Mouse (Mus musculus): ENCODE measurements around the gene Gadl1. TPM values are rescaled to one million over a fixed set of nuclear protein-coding genes. Genes with fewer than 3 reads are reported as not detected.

Gene Gadl1
- polyA plus RNA-seq, 1 experiment from 2014 or later, result 0.37 TPM

DNA sequence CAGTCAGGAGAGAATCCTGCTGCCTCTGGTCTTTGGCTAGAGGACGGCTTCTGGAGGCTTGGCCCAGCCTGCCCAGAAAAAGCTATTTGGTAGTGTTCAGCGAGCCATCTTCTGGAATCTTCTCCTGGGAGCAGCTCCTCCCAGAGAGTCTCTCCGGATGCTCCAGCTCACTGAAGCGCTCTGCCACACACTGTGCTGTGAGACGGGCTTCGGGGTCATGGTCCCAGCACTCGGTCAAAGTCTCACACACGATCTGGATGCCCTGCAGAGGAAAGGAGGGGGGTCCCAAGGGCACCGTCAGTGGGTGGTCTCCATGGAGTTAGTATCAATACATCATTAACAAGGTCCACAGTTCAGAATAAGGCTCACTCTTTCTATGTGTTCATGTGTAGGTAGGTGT, 181.0 kb downstream of the Gadl1 start:
- Histone ChIP-seq H3K4me3 (ENCODE audit: low read depth, low read length) (no peak overlapping the region), H3K9me3 (ENCODE audit: control insufficient read depth, low read length) (no peaks in the 10 kb centered on the region), H3K27me3 (replicated peaks; ENCODE audit: control insufficient read depth, insufficient read depth, low read length) (no peaks in the 10 kb centered on the region), H3K9ac (ENCODE audit: low read depth, low read length) (no peak overlapping the region), H3K4me2 (no peak overlapping the region), H3K4me1 (replicated peaks; ENCODE audit: control insufficient read depth, insufficient read depth, low read length) (no peaks in the 10 kb centered on the region), H3K36me3 (ENCODE audit: control insufficient read depth, insufficient read depth, low read length) (no peaks in the 10 kb centered on the region; the same call in 1 of the 2 replicates), H3K27ac (ENCODE audit: low read depth, low read length) (no peak overlapping the region)
- no peak for DNase-seq (ENCODE audit: low spot score)
- WGBS, result 90% methylated on average over 9 of the region's 9 CpGs
- ATAC-seq (replicated peaks; ENCODE audit: low FRiP score), result no peak

DNA sequence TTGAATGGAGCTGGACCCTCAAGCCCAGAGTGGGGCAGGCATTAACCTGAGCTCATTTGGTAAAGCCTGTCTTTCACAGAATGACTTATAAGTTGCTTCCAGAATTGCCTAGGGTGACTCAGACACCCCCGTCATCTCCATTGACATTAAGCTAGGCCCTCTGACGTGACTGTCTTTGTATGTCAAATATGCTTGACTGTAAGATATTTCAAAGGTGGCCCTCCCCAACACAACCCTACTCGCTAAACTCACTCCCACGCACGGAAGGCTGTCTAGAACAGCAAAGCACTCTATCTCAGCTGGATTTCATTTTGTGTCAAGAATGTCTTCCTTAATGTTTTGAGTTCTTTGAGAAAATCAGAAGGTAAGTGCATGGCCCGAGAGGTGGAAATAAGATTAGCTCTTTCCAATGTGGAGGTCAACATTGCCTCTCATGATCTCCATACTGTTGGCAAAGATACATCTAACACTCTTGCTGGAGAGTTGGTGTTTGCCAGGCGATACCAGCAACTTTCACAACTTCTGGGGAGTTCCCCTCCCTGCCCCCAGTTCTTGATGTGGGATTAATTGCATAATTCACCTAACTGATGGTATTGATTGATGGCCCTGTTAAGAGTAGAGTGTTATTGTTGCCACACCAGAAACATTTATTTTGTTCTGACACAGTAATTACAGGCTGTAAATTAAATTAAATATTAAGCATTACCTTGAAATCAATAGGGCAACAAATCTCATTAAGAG, 182.0 kb downstream of the Gadl1 start:
- Histone ChIP-seq H3K27ac (ENCODE audit: low read depth, low read length) (no peak overlapping the region), H3K36me3 (ENCODE audit: control insufficient read depth, insufficient read depth, low read length) (no peaks in the 10 kb centered on the region; the same call in 1 of the 2 replicates), H3K27me3 (replicated peaks; ENCODE audit: control insufficient read depth, insufficient read depth, low read length) (no peaks in the 10 kb centered on the region), H3K9me3 (ENCODE audit: control insufficient read depth, low read length) (no peaks in the 10 kb centered on the region), H3K9ac (ENCODE audit: low read depth, low read length) (no peak overlapping the region), H3K4me3 (ENCODE audit: low read depth, low read length) (no peak overlapping the region), H3K4me2 (no peak overlapping the region), H3K4me1 (replicated peaks; ENCODE audit: control insufficient read depth, insufficient read depth, low read length) (no peaks in the 10 kb centered on the region)
- ATAC-seq (replicated peaks; ENCODE audit: low FRiP score) (no peak), DNase-seq (ENCODE audit: low spot score) (no peak)
- 82% methylated on average over 7 of the region's 7 CpGs for WGBS

DNA sequence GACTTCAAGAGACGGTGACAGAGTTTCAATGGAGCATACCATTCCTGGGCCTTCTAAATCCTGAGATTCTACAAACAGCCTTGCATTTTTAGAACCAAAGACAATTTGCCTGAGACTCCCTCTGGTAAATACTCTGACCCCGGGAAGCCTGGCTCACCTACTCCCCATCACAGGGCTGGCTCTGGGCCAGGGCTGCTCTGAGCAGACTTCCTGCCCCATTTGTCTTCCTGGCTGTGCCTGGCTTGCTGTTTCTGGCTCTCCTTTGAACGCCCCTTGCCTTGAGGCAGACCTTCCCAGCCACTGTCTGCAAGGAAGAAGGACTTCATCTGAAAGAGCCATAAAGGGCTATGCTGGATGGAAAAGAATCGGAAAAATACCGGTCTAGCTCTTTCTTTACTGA, 182.7 kb downstream of the Gadl1 start:
- no peak for ATAC-seq (replicated peaks; ENCODE audit: low FRiP score)
- DNase-seq (ENCODE audit: low spot score), result no peak
- H3K4me2 ChIP-seq, result no peak overlapping the region
- H3K36me3 ChIP-seq (ENCODE audit: control insufficient read depth, insufficient read depth, low read length), result no peaks in the 10 kb centered on the region; the same call in 1 of the 2 replicates
- no peak overlapping the region for H3K9ac ChIP-seq (ENCODE audit: low read depth, low read length)
- H3K27ac ChIP-seq (ENCODE audit: low read depth, low read length), result no peak overlapping the region
- H3K27me3 ChIP-seq (replicated peaks; ENCODE audit: control insufficient read depth, insufficient read depth, low read length), result no peaks in the 10 kb centered on the region
- 63% methylated on average over 5 of the region's 5 CpGs for WGBS
- no peaks in the 10 kb centered on the region for H3K4me1 ChIP-seq (replicated peaks; ENCODE audit: control insufficient read depth, insufficient read depth, low read length)
- H3K9me3 ChIP-seq (ENCODE audit: control insufficient read depth, low read length), result no peaks in the 10 kb centered on the region
- H3K4me3 ChIP-seq (ENCODE audit: low read depth, low read length), result no peak overlapping the region

DNA sequence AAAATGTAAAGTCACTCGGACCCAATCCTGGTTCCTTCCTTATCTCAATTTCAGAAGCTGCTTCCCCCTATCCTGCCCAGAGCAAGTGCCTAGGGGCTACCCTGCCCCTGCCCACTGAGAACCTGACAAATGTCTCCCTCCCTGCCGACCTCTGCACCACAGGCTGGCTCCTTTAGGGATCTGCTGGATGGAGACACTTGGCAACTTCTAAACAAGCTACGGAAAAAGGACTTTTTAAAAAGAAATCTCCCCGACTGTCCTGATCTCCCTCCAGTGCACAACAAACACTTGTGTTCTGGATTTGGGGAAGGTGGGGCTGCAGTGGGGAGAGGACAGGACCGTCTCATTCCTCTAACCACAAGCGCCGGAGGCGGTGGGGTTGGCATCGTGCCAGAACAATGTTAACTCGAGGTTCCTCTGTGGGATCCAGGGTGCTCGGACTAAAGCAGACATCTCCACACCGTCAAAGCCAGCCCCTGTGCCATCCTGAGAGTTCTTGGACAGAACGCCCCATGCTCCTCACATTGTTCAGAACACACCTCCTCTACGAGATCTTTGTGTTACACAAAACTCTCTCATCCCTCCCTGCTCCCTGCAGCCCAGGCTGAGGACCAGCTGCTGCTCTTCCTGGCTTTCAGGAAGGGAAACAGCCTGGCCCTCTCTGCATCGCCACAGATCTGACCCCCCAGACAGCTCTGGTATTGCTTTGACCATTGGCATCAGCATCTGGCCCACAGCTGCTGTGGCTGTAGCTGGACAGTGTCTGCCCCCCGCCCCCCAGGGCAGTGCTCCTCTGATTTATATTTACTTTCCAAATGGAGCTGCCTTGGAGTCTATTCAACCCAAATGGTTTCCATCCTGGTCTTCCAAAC, 189.7 kb downstream of the Gadl1 start:
- Histone ChIP-seq H3K27ac (ENCODE audit: low read depth, low read length) (no peak overlapping the region), H3K9me3 (ENCODE audit: control insufficient read depth, low read length) (no peaks in the 10 kb centered on the region), H3K4me2 (no peak overlapping the region), H3K9ac (ENCODE audit: low read depth, low read length) (no peak overlapping the region), H3K4me3 (ENCODE audit: low read depth, low read length) (no peak overlapping the region), H3K36me3 (ENCODE audit: control insufficient read depth, insufficient read depth, low read length) (no peaks in the 10 kb centered on the region; the same call in 1 of the 2 replicates), H3K4me1 (replicated peaks; ENCODE audit: control insufficient read depth, insufficient read depth, low read length) (peaks cover 4% of the 10 kb centered on the region; the same call in 1 of the 2 replicates), H3K27me3 (replicated peaks; ENCODE audit: control insufficient read depth, insufficient read depth, low read length) (no peaks in the 10 kb centered on the region)
- 76% methylated on average over 16 of the region's 16 CpGs for WGBS
- no peak for DNase-seq (ENCODE audit: low spot score)
- ATAC-seq (replicated peaks; ENCODE audit: low FRiP score), result no peak

DNA sequence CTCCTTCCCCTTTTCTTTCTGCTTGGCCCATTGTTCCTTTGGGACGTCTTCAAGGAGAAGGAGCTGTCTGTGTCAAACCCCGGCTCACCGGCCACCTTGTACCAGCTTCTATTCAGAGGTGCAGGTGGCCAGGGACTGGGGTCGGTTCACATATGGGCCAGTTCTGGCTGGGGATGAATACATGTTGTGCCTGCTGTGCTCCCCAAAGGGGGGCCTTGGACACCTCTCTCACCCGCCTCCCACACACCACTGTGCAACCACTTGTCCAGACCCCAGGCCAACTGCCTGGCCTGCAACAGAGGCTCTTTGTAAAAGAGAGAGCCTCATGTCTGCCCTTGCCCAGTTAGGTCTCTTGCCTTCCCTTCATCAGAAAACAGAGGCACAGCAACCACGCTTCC, 190.3 kb downstream of the Gadl1 start:
- ATAC-seq (replicated peaks; ENCODE audit: low FRiP score) (no peak), DNase-seq (ENCODE audit: low spot score) (no peak)
- Histone ChIP-seq H3K4me1 (replicated peaks; ENCODE audit: control insufficient read depth, insufficient read depth, low read length) (peaks cover 4% of the 10 kb centered on the region; the same call in 1 of the 2 replicates), H3K36me3 (ENCODE audit: control insufficient read depth, insufficient read depth, low read length) (no peaks in the 10 kb centered on the region; the same call in 1 of the 2 replicates), H3K27ac (ENCODE audit: low read depth, low read length) (no peak overlapping the region), H3K4me2 (no peak overlapping the region), H3K27me3 (replicated peaks; ENCODE audit: control insufficient read depth, insufficient read depth, low read length) (no peaks in the 10 kb centered on the region), H3K4me3 (ENCODE audit: low read depth, low read length) (no peak overlapping the region), H3K9me3 (ENCODE audit: control insufficient read depth, low read length) (no peaks in the 10 kb centered on the region), H3K9ac (ENCODE audit: low read depth, low read length) (no peak overlapping the region)
- WGBS, result 83% methylated on average over 6 of the region's 6 CpGs

DNA sequence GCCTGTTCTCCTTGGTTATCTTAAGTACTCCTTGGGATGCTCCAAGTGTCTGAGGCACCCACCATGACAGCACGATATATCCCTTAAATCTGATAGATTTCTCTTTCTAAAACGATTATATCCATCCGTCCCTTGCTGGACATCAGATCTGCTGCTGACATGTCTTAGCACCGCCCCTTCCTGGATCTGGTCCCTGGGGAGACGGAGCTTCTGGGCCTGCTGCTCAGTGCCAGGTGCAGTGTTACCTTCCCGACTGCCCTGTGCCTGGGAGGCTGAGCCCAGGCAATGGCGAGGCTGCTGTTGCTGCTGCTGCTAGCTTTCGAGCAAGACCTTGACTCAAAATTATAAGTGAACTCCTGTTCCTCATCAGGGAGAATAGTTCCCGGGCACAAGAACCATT, 190.8 kb downstream of the Gadl1 start:
- no peak for ATAC-seq (replicated peaks; ENCODE audit: low FRiP score)
- Histone ChIP-seq H3K9ac (ENCODE audit: low read depth, low read length) (no peak overlapping the region), H3K4me3 (ENCODE audit: low read depth, low read length) (no peak overlapping the region), H3K9me3 (ENCODE audit: control insufficient read depth, low read length) (no peaks in the 10 kb centered on the region), H3K4me1 (replicated peaks; ENCODE audit: control insufficient read depth, insufficient read depth, low read length) (peaks cover 4% of the 10 kb centered on the region; the same call in 1 of the 2 replicates), H3K27ac (ENCODE audit: low read depth, low read length) (no peak overlapping the region), H3K4me2 (no peak overlapping the region), H3K36me3 (ENCODE audit: control insufficient read depth, insufficient read depth, low read length) (no peaks in the 10 kb centered on the region; the same call in 1 of the 2 replicates), H3K27me3 (replicated peaks; ENCODE audit: control insufficient read depth, insufficient read depth, low read length) (no peaks in the 10 kb centered on the region)
- 82% methylated on average over 9 of the region's 9 CpGs for WGBS
- no peak for DNase-seq (ENCODE audit: low spot score)

DNA sequence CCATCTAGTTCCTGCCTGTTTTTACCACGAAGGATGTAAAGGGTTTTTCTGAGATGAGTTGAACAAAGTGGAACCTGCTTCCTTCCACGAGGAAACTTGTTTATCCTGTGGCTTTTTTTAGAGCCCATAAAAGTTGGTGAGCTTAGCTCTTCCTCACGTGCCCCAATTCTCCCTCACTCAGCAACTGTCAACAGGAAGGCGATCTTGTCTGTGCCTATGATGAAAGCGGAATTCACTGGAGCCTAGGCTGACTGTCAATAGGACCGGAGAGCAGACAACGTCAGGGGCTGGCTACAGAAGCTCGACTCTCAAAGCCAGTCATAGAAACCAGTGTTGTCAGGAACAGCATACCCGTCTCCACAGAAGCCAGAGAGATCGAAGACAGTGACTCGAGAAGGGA, 192.6 kb downstream of the Gadl1 start:
- peaks cover 4% of the 10 kb centered on the region; the same call in 1 of the 2 replicates for H3K4me1 ChIP-seq (replicated peaks; ENCODE audit: control insufficient read depth, insufficient read depth, low read length)
- H3K4me3 ChIP-seq (ENCODE audit: low read depth, low read length), result no peak overlapping the region
- H3K4me2 ChIP-seq, result no peak overlapping the region
- H3K9me3 ChIP-seq (ENCODE audit: control insufficient read depth, low read length), result no peaks in the 10 kb centered on the region
- ATAC-seq (replicated peaks; ENCODE audit: low FRiP score) (no peak), DNase-seq (ENCODE audit: low spot score) (no peak)
- H3K9ac ChIP-seq (ENCODE audit: low read depth, low read length), result no peak overlapping the region
- no peaks in the 10 kb centered on the region for H3K27me3 ChIP-seq (replicated peaks; ENCODE audit: control insufficient read depth, insufficient read depth, low read length)
- no peak overlapping the region for H3K27ac ChIP-seq (ENCODE audit: low read depth, low read length)
- 66% methylated on average over 11 of the region's 11 CpGs for WGBS
- no peaks in the 10 kb centered on the region; the same call in 1 of the 2 replicates for H3K36me3 ChIP-seq (ENCODE audit: control insufficient read depth, insufficient read depth, low read length)

DNA sequence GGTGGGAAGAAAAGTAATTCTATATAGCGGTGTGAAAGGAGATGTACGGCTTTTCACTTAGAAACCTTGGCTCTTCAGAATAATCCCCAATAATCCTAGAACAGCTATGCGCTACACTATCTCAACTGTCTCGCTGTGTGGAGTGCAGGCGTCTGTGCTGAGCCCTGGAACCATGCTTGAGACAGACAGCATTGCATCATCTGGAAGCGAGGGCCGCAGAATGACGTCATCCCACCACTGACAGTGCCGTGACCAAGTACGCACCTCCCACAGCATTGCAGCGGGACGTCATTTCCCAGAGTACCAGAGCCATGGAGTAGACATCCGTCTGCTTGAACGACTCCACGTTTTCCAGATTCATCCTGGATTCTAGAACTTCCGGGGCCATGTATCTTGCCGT, 195.5 kb downstream of the Gadl1 start:
- Histone ChIP-seq H3K27me3 (replicated peaks; ENCODE audit: control insufficient read depth, insufficient read depth, low read length) (no peaks in the 10 kb centered on the region), H3K36me3 (ENCODE audit: control insufficient read depth, insufficient read depth, low read length) (peaks cover 15% of the 10 kb centered on the region), H3K9me3 (ENCODE audit: control insufficient read depth, low read length) (no peaks in the 10 kb centered on the region), H3K4me2 (no peak overlapping the region), H3K4me1 (replicated peaks; ENCODE audit: control insufficient read depth, insufficient read depth, low read length) (no peaks in the 10 kb centered on the region; the same call in 1 of the 2 replicates), H3K4me3 (ENCODE audit: low read depth, low read length) (no peak overlapping the region), H3K27ac (ENCODE audit: low read depth, low read length) (no peak overlapping the region), H3K9ac (ENCODE audit: low read depth, low read length) (no peak overlapping the region)
- 84% methylated on average over 17 of the region's 17 CpGs for WGBS
- no peak for ATAC-seq (replicated peaks; ENCODE audit: low FRiP score)
- no peak for DNase-seq (ENCODE audit: low spot score)

Measured in liver, embryonic 11.5 days (tissue).